Mouse (Mus musculus) ES-Bruce4 (cell line): ENCODE results near the gene Ppme1.

ENCODE experiments used
- CTCF ChIP-seq: IDR thresholded peaks from one replicate; pipeline ENCODE4 v1.8.1; 2011; ENCODE audit warnings: low read depth, low read length
- EP300 ChIP-seq: IDR thresholded peaks from 2 replicates; pipeline ENCODE4 v1.6.1; 2011; ENCODE audit warnings: low read depth, low read length; ENCODE audit not compliant: insufficient read depth
- POLR2A ChIP-seq: IDR thresholded peaks from one replicate; pipeline ENCODE4 v1.8.1; 2011; ENCODE audit warnings: low read length; ENCODE audit not compliant: insufficient read depth

DNA sequence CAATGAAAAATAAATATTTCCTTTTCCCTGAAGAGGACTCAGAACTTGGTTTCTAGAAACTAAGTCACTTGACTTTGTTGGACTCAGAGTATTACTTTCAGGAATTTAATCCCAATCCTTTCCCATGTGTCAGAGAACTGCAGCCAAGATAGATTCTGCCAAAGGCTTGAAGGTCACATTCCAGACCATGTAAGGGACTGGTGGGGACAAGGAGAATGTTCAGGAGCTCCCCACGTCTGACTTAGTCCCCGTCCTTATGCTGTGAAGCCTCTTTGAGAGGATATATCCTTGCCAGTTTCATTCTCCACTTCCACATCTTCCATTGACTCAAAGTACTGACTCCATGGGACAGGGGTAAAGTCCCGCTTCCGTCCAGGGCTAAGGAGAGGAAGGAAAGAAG is 17.1 kb downstream of the Ppme1 start:
- no peak for TF ChIP-seq CTCF
- TF ChIP-seq POLR2A, result no peak
- no peak for TF ChIP-seq EP300
